Mouse (Mus musculus): ENCODE measurements around the gene Crcp. TPM values are rescaled to one million over a fixed set of nuclear protein-coding genes. Genes with fewer than 3 reads are reported as not detected.
A peak's percentile ranks its signal among the peaks of the same experiment; 100 is the strongest.

Crcp gene
- polyA plus RNA-seq (2014; fragmentation: Nextera tagmentation; extraction: Ambion mirVana): 21.0 and 22.1 TPM in 2 replicates

DNA sequence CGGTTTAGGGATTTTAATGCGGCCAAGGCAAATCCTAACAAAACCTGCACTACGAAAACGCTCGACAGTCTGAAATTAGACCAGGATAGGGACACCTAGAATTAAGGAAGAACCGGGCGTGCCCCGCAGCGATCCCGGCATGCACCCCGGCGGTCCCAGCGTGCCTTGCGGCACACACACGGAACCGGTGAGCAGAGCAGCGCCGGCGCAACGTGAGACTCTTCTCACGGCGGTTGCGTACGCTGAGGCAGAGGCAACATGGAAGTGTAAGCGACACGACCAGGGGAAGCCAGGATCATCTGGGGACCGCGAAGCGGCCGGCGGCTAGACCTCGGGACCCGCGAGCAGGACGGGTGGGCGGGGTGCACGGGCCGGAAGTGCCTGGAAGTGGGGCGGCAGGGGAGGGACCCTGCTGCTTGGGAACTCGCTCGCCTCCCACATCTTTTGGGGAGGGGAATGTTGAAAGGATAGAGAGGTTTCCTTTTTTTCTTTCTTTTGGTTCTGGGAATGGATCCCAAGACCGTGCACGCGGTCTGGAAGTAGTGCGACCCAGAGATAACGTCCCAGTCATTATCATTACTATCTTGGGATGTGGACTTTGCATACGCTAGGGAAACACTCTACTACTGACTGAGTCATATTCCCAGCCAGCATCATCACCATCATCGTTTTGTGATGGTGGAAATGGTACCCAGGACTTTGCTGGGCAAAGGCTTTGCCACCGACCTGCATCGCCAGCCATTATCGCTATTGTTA is at the start of gene Crcp, which contains the start of gene Asl:
Crcp (plus strand) TSS at position 149 of the 756 bp plus-strand sequence.
Asl (minus strand) TSS at position 106 of the 756 bp plus-strand sequence.
- Histone ChIP-seq H3K4me2 (peak within 1 kb of the TSS; percentile 81), H3K9me3 (replicated peaks; ENCODE audit: control insufficient read depth, low read length) (no peaks in the 10 kb centered on the region), H3K9ac (ENCODE audit: low read depth, low read length) (peak within 1 kb of the TSS; percentile 78), H3K27ac (ENCODE audit: low read depth, low read length) (peak within 1 kb of the TSS; percentile 88), H3K4me1 (ENCODE audit: control insufficient read depth, insufficient read depth, low read length) (no peaks in the 10 kb centered on the region; the same call in 1 of the 2 replicates), H3K36me3 (ENCODE audit: control insufficient read depth, insufficient read depth, low read length) (no peaks in the 10 kb centered on the region), H3K27me3 (ENCODE audit: control insufficient read depth, insufficient read depth, low read length) (peaks cover 3% of the 10 kb centered on the region; the same call in 1 of the 2 replicates), H3K4me3 (ENCODE audit: low read depth, low read length) (peak within 1 kb of the TSS; percentile 63)
- peak; percentile 76 for ATAC-seq (replicated peaks; ENCODE audit: insufficient number of reproducible peaks, low FRiP score, low TSS enrichment)
- WGBS (ENCODE audit: insufficient replicate concordance): 1% methylated on average over 51 of the region's 51 CpGs

DNA sequence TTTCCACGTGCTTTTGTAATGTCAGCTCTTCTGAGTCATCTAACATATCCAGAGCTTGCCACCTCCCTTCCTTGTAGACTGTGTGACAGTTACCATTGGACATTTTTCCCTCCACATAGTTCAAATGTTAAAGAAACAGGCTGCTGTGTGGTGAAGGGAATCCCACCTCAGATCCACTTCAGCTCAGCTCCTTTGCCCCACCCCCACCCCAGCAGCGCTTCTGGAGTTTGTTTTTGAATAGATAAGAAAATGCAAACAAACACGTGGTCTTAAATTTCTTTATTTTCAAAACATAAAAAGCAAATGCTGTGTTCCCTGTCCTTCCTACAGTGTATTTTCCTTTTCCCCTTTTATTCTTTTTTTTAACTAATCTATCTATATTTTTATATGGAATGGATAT is 48.9 kb upstream of the Crcp start:
- ATAC-seq (replicated peaks; ENCODE audit: insufficient number of reproducible peaks, low FRiP score, low TSS enrichment): no peak
- Histone ChIP-seq H3K9ac (ENCODE audit: low read depth, low read length) (no peak overlapping the region), H3K4me2 (no peak overlapping the region), H3K9me3 (replicated peaks; ENCODE audit: control insufficient read depth, low read length) (no peaks in the 10 kb centered on the region), H3K4me1 (ENCODE audit: control insufficient read depth, insufficient read depth, low read length) (peaks cover 14% of the 10 kb centered on the region), H3K36me3 (ENCODE audit: control insufficient read depth, insufficient read depth, low read length) (0 out of 2 replicates have a peak, but pooled peaks cover 6% of the 10 kb centered on the region), H3K27ac (ENCODE audit: low read depth, low read length) (no peak overlapping the region), H3K4me3 (ENCODE audit: low read depth, low read length) (no peak overlapping the region), H3K27me3 (ENCODE audit: control insufficient read depth, insufficient read depth, low read length) (no peaks in the 10 kb centered on the region)
- 43% methylated on average over 3 of the region's 3 CpGs for WGBS (ENCODE audit: insufficient replicate concordance)

DNA sequence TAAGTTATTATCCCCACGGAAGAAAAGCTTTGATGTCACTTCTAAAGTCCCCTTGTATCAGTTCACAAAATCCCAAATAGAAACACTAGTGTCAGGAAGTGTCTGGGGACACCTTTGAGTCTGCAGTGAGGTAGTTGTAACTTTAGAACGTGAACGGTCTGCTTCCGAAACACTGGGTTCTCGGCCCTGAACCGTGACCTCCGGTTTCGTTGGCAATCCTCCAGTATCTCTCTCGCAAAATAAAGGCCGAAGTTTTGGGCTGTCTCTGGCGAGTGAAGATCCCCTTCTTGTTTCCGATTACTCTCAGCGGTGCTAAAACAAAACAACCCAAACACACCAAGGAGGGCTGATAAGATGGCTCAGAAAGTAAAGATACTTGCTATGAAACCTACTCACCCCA is 39.7 kb upstream of the Crcp start:
- Histone ChIP-seq H3K4me2 (no peak overlapping the region), H3K9ac (ENCODE audit: low read depth, low read length) (no peak overlapping the region), H3K9me3 (replicated peaks; ENCODE audit: control insufficient read depth, low read length) (no peaks in the 10 kb centered on the region), H3K4me1 (ENCODE audit: control insufficient read depth, insufficient read depth, low read length) (no peaks in the 10 kb centered on the region), H3K36me3 (ENCODE audit: control insufficient read depth, insufficient read depth, low read length) (peaks cover 9% of the 10 kb centered on the region), H3K27ac (ENCODE audit: low read depth, low read length) (no peak overlapping the region), H3K27me3 (ENCODE audit: control insufficient read depth, insufficient read depth, low read length) (no peaks in the 10 kb centered on the region), H3K4me3 (ENCODE audit: low read depth, low read length) (no peak overlapping the region)
- WGBS (ENCODE audit: insufficient replicate concordance): 80% methylated on average over 13 of the region's 13 CpGs
- ATAC-seq (replicated peaks; ENCODE audit: insufficient number of reproducible peaks, low FRiP score, low TSS enrichment): no peak

DNA sequence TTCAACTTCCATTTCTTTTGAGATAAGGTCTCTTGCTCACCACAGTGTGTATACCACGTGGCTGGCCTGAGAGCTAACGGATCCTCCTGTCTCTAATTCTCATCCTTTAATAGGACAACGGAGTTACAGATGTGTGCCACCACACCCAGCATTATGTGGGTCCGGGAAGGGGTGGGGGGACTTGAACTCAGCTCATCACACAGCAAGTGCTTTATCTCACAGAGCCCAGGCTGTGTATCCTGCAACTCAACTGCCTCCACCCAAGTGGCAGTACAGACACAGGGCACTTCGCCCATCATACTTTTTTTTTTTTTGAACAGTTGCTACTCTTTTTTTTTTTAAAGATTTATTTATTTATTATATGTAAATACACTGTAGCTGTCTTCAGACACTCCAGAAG is 37.2 kb upstream of the Crcp start:
- Histone ChIP-seq H3K27me3 (ENCODE audit: control insufficient read depth, insufficient read depth, low read length) (no peaks in the 10 kb centered on the region), H3K9ac (ENCODE audit: low read depth, low read length) (no peak overlapping the region), H3K27ac (ENCODE audit: low read depth, low read length) (no peak overlapping the region), H3K9me3 (replicated peaks; ENCODE audit: control insufficient read depth, low read length) (no peaks in the 10 kb centered on the region), H3K4me3 (ENCODE audit: low read depth, low read length) (no peak overlapping the region), H3K4me1 (ENCODE audit: control insufficient read depth, insufficient read depth, low read length) (no peaks in the 10 kb centered on the region), H3K4me2 (no peak overlapping the region), H3K36me3 (ENCODE audit: control insufficient read depth, insufficient read depth, low read length) (peaks cover 9% of the 10 kb centered on the region)
- ATAC-seq (replicated peaks; ENCODE audit: insufficient number of reproducible peaks, low FRiP score, low TSS enrichment): no peak
- 88% methylated on average over 5 of the region's 5 CpGs for WGBS (ENCODE audit: insufficient replicate concordance)

DNA sequence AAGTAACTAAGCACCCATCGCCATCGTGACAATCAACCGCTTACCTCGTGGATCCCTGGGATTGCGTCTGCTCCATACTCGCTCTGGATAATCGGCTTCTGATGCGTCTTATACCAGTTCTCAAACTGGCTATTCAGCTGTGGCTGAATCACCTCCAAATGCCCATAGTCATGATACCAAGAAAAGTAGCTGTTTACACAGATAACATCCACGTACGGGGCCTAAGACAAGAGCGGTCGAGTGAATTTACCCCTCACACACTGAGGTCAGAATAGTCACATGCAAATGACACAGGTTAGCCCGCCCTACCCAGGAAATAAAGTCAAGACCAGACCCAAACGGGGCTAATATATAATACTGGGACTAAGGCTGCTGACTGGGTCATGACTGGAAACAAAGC is 35.7 kb upstream of the Crcp start:
- H3K4me3 ChIP-seq (ENCODE audit: low read depth, low read length): no peak overlapping the region
- no peak overlapping the region for H3K4me2 ChIP-seq
- no peak overlapping the region for H3K9ac ChIP-seq (ENCODE audit: low read depth, low read length)
- no peaks in the 10 kb centered on the region for H3K4me1 ChIP-seq (ENCODE audit: control insufficient read depth, insufficient read depth, low read length)
- no peak overlapping the region for H3K27ac ChIP-seq (ENCODE audit: low read depth, low read length)
- WGBS (ENCODE audit: insufficient replicate concordance): 87% methylated on average over 14 of the region's 14 CpGs
- no peaks in the 10 kb centered on the region for H3K27me3 ChIP-seq (ENCODE audit: control insufficient read depth, insufficient read depth, low read length)
- H3K9me3 ChIP-seq (replicated peaks; ENCODE audit: control insufficient read depth, low read length): no peaks in the 10 kb centered on the region
- peaks cover 9% of the 10 kb centered on the region for H3K36me3 ChIP-seq (ENCODE audit: control insufficient read depth, insufficient read depth, low read length)
- no peak for ATAC-seq (replicated peaks; ENCODE audit: insufficient number of reproducible peaks, low FRiP score, low TSS enrichment)

DNA sequence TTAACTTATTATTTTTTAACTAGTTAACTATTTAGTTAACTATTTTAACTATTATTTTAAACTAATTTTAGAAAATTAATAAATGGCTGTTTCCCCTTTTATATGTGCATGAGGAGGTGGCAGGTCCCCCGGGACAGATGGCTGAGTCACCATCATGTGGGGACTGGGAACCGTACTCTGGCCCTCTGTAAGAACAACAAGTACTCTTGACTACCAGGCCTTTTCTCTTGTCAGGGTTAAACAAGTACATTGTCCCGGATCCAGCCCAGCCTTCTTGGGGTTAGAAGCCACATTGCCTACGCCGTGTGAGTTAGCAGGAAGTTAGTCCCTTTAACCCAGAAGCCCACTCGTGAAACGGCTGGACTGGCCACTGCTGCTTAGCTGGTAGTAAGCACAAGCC is 34.1 kb upstream of the Crcp start:
- H3K9ac ChIP-seq (ENCODE audit: low read depth, low read length): no peak overlapping the region
- H3K36me3 ChIP-seq (ENCODE audit: control insufficient read depth, insufficient read depth, low read length): 0 out of 2 replicates have a peak, but pooled peaks cover 2% of the 10 kb centered on the region
- H3K27ac ChIP-seq (ENCODE audit: low read depth, low read length): no peak overlapping the region
- no peaks in the 10 kb centered on the region for H3K27me3 ChIP-seq (ENCODE audit: control insufficient read depth, insufficient read depth, low read length)
- 91% methylated on average over 7 of the region's 7 CpGs for WGBS (ENCODE audit: insufficient replicate concordance)
- H3K9me3 ChIP-seq (replicated peaks; ENCODE audit: control insufficient read depth, low read length): no peaks in the 10 kb centered on the region
- H3K4me3 ChIP-seq (ENCODE audit: low read depth, low read length): no peak overlapping the region
- ATAC-seq (replicated peaks; ENCODE audit: insufficient number of reproducible peaks, low FRiP score, low TSS enrichment): no peak
- H3K4me2 ChIP-seq: no peak overlapping the region
- no peaks in the 10 kb centered on the region for H3K4me1 ChIP-seq (ENCODE audit: control insufficient read depth, insufficient read depth, low read length)

DNA sequence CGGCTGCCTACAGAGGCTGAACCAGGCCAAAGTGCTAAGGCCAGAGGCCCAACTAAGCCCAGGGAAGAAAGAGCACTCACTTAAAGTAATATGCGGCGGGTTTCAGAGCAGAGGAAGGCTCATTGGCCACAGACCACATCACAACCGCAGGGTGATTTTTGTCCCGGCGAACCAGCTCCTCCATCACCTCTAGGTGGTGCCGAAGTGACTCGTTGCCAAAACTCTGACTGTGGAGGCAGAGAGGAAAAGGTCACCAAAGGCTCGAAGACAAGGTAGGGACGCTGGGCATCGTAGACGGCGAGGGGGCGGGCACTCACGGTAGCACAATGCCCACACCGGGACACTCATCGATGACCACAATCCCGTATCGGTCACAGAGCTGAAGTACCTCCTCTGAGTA is 31.4 kb upstream of the Crcp start:
- H3K27ac ChIP-seq (ENCODE audit: low read depth, low read length): no peak overlapping the region
- no peaks in the 10 kb centered on the region for H3K27me3 ChIP-seq (ENCODE audit: control insufficient read depth, insufficient read depth, low read length)
- WGBS (ENCODE audit: insufficient replicate concordance): 65% methylated on average over 19 of the region's 19 CpGs
- H3K36me3 ChIP-seq (ENCODE audit: control insufficient read depth, insufficient read depth, low read length): 0 out of 2 replicates have a peak, but pooled peaks cover 2% of the 10 kb centered on the region
- no peak for ATAC-seq (replicated peaks; ENCODE audit: insufficient number of reproducible peaks, low FRiP score, low TSS enrichment)
- no peak overlapping the region for H3K9ac ChIP-seq (ENCODE audit: low read depth, low read length)
- H3K4me2 ChIP-seq: no peak overlapping the region
- no peaks in the 10 kb centered on the region for H3K4me1 ChIP-seq (ENCODE audit: control insufficient read depth, insufficient read depth, low read length)
- H3K4me3 ChIP-seq (ENCODE audit: low read depth, low read length): no peak overlapping the region
- H3K9me3 ChIP-seq (replicated peaks; ENCODE audit: control insufficient read depth, low read length): no peaks in the 10 kb centered on the region

DNA sequence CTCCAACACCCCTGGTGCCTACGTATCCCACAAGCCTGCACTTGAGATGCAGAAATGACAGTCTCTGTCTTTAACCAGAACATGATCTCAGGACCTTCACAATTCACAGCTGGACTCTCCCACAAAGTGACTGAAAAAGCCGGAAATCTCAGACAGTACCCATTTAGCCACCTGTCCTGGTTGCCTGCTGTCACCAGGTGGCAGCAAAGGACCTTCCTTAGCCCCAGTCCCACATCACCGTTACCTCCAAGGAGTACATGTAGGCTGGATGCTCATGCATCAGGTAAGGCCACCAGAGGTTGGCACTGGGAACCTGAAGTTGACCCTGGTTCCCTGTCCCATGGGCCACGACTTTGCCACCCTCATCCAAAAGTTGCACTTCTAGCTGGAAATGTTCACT is 30.0 kb upstream of the Crcp start:
- Histone ChIP-seq H3K4me1 (ENCODE audit: control insufficient read depth, insufficient read depth, low read length) (no peaks in the 10 kb centered on the region), H3K4me2 (no peak overlapping the region), H3K27ac (ENCODE audit: low read depth, low read length) (no peak overlapping the region), H3K9ac (ENCODE audit: low read depth, low read length) (no peak overlapping the region), H3K27me3 (ENCODE audit: control insufficient read depth, insufficient read depth, low read length) (no peaks in the 10 kb centered on the region), H3K36me3 (ENCODE audit: control insufficient read depth, insufficient read depth, low read length) (no peaks in the 10 kb centered on the region), H3K4me3 (ENCODE audit: low read depth, low read length) (no peak overlapping the region), H3K9me3 (replicated peaks; ENCODE audit: control insufficient read depth, low read length) (no peaks in the 10 kb centered on the region)
- WGBS (ENCODE audit: insufficient replicate concordance): 33% methylated on average over 4 of the region's 4 CpGs
- ATAC-seq (replicated peaks; ENCODE audit: insufficient number of reproducible peaks, low FRiP score, low TSS enrichment): no peak

DNA sequence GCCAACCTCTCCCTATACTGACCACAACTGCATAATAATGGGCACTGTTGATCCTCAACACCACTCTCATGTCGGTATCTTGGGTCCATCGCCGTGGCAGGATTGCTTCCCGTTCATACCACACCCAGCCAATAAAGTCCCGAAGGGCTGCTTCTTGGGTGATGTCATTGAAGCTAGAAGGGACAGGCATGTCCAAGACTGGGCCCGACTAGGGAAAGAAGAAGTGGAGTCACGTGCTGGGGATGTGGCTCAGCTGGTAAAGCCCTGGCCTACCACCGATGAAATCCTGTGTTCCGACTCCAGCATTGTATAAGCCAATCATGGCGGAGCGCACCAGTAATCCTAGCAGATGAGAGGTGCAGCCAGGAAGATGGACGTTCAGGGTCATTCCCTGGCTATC is 28.4 kb upstream of the Crcp start:
- no peak overlapping the region for H3K4me3 ChIP-seq (ENCODE audit: low read depth, low read length)
- H3K4me2 ChIP-seq: no peak overlapping the region
- 86% methylated on average over 12 of the region's 12 CpGs for whole genome bisulfite sequencing (ENCODE audit: insufficient replicate concordance)
- no peak for ATAC-seq (replicated peaks; ENCODE audit: insufficient number of reproducible peaks, low FRiP score, low TSS enrichment)
- H3K9me3 ChIP-seq (replicated peaks; ENCODE audit: control insufficient read depth, low read length): no peaks in the 10 kb centered on the region
- no peak overlapping the region for H3K9ac ChIP-seq (ENCODE audit: low read depth, low read length)
- no peaks in the 10 kb centered on the region for H3K27me3 ChIP-seq (ENCODE audit: control insufficient read depth, insufficient read depth, low read length)
- no peaks in the 10 kb centered on the region for H3K36me3 ChIP-seq (ENCODE audit: control insufficient read depth, insufficient read depth, low read length)
- no peaks in the 10 kb centered on the region for H3K4me1 ChIP-seq (ENCODE audit: control insufficient read depth, insufficient read depth, low read length)
- no peak overlapping the region for H3K27ac ChIP-seq (ENCODE audit: low read depth, low read length)
